Mouse (Mus musculus): Measurements from ENCODE around the gene Xrcc3.

Xrcc3 gene

DNA sequence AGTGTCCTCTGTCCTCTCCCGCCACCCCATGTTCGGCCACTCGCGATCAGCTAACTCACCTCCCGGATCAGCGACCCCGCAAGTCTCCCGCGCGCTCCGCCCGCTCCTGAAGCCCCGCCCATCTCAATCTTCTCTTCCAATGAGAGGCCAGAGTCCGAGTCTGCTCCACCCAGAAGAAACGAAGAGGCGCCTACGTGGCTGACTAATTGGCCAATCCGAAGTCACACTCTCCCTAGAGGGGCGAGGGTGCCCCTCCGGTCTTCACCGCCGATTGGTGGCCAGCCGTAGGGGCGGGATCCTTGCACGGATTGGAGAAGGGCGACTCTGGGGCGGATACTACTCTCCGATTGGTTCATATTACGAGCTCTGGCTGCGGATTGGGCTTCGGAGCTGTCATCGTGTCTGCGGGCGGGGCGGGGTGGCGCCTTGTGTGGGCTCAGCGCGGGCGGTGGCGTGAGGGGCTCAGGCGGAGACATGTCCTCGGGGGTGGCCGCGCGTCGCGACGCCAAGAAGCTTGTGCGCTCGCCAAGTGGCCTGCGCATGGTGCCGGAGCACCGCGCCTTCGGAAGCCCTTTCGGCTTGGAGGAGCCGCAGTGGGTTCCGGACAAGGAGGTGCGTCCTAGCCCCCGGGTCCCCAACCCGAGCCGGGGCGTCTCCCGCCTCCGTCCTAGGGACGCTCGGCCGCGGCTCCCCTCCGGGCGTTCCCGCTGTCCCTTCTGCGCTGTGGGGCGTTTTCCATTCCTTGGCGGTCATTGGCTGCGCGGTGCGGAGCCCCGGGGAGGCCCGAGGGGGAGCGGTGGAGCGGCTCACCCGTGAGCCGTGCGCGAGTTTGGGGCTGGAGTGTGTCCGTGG lies at the start of gene Xrcc3, which contains the start of gene Zfyve21:
Gene Xrcc3, minus strand, starts transcription at position 108 of the 852 bp plus-strand sequence.
Gene Zfyve21, plus strand, starts transcription at position 405 of the 852 bp plus-strand sequence.
- DNase-seq (ENCODE audit: low spot score in 2 of 2): peak; percentile 99

DNA sequence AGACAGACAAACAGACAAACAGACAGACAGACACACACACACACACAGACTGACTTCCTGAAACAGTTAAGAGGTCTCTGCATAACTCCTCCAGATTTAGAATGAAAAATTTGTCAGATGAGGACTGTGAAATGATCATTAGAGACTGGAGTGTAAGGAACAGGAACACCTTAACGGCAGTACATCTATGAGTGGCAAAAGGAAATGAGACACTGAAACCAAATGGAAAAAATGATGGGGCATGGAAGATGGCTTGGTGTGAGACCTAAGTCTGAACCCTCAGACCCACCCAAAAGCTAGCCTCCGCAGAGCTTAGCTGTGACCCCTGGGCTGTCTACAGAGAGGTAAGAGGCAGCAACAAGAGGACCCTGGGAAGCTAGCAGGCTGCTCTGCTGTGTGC lies 41.8 kb upstream of the Xrcc3 start:
- DNase-seq (ENCODE audit: low spot score in 2 of 2): no peak

DNA sequence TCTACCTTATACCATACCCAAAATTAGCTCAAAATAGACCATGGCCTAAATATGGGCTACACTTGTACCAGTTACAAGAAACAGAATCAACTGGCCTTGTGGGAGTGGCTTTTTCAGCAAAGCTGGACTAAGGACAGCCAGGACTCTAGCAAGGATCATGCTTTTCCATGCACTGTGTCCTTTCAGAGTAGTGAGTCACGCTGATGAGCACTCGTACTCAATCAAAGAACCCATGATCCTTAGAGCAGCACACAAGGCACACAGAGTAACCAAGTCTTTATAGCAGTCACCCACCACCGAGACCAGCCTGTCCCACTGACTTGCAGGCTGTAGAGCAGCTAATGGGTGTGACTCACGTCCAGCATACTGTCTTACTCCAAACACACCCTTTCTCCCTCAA lies 39.9 kb upstream of the Xrcc3 start:
- no peak for DNase-seq (ENCODE audit: low spot score in 2 of 2)

DNA sequence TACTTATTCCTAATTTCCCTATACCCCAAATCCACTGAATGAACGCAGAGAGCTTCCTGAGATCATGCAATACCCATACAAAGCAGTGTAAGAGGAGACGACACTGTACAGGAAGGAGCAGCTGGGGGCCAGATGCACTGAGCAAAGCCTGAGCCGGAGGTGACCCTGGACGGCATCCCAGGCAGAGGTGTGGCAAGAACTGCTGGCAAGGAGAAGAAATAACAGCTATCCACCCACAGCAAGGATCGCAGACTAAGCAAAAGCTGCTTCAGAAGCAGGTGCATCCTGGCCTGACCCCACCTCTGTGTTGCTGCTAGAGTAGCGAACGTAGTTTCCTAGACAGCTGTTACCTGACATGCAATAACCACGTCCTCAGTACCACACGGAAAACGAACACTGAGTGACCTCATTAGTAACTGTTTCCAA lies 39.4 kb upstream of the Xrcc3 start:
- peak; percentile 50 to 61 for DNase-seq (ENCODE audit: low spot score in 2 of 2)

DNA sequence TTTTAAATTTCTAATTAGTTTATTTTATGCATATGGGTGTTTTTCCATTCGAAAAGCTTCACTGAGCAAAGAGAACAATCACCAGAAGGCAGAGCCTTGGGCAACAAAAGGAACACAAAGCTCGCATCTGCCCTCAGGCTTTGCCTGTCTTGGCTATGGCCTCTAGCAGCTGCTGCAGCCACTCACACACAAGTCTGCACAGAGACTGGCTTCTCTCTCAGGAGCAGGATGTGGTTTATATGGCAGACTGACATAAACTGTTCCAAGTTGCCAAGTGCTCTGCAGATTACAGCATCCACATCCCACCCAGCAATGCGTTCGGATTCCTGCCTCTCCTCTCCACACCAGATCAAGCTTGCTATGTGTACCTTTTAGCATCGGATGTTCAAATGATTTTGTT lies 38.1 kb upstream of the Xrcc3 start:
- no peak for DNase-seq (ENCODE audit: low spot score in 2 of 2)

DNA sequence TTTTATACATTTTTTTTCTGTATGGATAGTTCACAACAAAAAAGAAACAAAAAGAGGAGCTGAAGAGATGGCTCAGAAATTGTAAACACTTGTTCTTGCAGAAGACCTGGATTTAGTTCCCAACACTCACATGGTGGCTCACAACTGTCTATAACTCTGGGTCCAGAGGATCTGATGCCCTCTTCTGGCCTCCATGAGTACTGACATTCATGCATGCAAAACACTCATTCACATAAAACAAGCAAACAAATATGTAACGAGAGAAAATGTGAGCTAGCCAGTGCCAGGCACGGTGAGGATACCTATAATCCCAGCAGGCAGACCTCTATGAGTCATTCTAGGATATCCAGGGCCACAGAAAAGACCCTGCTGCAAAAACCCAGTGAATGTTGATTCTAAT lies 37.6 kb upstream of the Xrcc3 start:
- no peak for DNase-seq (ENCODE audit: low spot score in 2 of 2)

DNA sequence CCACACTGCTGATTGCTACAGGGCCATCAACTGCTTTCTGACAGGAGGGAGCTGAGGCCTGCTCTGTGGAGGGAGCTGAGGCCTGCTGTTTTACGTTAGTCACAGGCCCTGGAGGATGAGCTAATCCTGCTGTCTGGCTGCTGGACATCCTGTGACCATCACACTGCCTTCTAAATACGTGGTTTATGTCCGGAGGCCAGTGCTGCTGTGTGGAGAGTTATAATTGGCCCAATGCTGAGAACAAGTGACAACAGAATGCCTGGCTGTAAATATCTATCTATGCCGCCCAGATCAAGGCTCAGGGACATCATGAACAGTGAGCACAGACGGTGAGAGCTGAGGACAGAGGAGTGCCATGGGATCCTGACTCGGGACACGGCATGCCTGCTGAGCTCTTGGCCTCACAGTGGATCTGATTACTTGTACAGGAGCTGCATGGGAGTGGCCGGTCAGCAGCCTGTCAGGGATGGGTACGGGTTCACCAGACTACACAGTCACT lies 34.7 kb upstream of the Xrcc3 start:
- DNase-seq (ENCODE audit: low spot score in 2 of 2): no peak

DNA sequence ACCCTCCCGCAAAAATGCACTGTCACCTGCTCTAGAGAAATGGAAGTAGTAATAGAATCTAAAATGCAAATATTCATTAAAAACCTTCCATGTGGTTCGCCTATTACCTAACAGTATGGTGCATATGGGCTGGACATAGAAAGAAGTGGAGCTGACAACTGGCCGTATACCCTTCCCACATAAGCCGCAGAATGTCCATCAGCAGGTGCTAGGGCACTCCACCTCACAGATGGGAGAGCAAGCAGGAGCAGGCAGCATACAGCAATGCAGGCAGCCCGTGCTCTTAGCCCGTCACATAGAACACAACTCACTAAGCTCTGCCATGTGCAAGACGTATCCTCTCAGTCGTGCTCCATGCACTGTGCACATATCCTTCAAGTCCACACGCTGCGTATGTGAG lies 33.1 kb upstream of the Xrcc3 start:
- no peak for DNase-seq (ENCODE audit: low spot score in 2 of 2)

DNA sequence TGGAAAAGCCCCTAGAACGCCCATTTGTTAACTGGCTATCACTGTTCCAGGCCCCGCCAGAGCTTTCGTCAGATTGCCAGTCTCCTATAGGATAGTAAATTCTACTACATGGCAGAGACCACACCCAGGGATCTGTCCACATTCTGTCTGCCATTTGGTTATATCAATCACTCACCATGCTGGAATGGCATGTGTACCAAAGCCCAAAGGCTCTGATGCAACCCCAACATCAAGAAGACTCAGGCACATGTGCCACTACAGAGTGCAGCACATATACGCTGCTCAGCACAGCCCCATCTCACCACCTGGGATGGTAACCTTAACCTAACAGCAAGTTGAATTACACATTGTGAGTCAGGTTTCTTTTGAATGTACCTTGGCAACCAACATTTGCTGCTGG lies 32.3 kb upstream of the Xrcc3 start:
- DNase-seq (ENCODE audit: low spot score in 2 of 2): no peak

DNA sequence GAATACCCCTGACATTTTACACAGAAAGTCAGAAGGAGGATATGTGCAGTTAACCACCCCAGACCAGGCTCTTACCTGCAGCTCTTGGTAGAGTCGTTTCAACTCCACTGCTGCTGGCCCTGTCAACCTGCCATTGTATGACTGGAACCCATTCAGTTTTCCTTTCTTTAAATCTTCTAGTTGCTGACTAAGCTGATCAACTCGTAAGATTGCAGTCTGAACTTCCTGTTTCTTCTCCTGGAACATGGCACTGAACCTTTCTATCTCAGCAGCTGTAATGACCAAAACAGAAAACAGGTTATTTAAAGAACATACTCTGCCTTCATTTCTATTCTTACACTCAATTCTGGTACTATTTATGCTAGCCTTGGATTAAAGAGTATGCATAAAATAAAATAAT lies 29.8 kb upstream of the Xrcc3 start:
- no peak for DNase-seq (ENCODE audit: low spot score in 2 of 2)

DNA sequence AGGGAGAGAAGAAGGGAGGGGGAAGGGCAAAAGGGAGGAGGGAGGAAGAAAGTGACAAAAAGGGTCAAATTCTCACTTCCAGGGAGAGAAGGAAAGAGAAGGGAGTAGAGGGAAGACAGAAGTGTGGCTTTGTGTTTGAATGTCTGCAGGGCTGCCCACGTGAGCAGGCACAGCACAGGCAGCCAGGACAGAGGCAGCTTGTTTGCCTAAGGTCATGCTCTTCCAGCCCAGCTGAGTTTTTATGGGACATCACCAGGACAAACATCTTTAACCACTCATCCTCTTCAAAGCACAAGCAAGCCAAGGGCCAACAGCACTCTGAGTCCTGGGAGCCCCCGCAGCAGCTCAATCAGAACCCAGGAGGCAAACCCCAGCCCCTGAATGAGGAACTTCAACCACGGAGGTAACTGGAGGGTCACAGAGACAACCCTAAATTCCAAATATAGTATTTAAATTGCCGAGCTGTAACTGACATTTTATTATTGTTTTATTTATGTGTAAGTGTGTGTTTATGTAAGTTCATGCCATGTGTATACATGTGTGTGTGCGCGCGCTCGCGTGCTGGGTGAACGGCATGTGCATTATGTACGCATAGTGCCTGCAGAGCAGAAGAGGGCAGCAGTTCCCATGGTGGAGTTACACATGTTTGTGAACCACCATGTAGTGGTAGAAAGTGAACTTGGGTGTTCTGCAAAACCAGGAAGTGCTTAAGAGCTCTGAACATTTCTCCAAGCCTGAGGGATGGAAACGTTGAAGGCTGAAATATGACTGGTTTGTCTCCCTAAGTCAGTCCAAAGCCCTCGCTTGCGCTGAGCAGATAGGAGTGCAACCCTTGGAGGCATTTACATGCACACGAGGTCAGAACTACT lies 29.1 kb upstream of the Xrcc3 start:
- no peak for DNase-seq (ENCODE audit: low spot score in 2 of 2)

DNA sequence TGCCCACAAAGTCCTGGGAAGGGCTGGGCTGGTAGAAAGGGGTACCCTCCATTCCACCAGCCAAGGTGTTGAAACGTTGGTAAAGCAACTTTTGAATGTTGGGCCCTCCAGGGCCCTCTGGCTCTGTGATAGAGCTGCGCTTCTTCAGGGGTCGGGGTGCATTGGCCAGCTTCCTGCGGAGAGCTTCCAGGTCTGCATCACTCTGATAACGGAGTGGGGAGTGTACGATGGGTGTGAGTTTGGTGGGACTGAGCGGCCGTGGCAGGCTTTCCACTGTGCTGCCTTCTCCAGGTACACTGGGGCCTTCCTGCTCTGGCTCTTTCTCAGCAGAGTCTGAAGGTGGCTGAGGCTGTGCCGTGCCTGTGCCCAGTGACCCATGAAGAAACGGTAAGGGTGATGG lies 19.8 kb upstream of the Xrcc3 start:
- DNase-seq (ENCODE audit: low spot score in 2 of 2): no peak

DNA sequence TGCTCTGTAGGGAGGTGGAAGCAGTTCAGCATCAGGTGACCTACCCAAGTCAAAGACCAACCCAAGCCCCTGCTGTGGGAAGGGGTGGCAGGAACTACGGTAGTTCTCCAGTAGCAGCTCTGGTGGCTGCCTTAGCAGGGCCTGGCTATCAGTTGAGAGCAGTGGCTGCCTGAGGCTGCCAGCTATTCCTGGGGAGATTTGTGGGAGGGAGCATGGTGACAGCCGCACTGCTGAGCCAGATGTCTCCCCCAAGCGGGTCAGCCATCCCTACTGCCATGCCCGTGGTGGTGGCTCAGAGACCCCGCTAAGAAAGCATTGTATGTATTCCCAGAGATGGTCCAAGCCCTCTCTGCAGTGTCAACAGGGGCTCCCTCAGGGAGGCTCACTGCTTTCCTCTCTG lies 19.0 kb upstream of the Xrcc3 start:
- no peak for DNase-seq (ENCODE audit: low spot score in 2 of 2)

DNA sequence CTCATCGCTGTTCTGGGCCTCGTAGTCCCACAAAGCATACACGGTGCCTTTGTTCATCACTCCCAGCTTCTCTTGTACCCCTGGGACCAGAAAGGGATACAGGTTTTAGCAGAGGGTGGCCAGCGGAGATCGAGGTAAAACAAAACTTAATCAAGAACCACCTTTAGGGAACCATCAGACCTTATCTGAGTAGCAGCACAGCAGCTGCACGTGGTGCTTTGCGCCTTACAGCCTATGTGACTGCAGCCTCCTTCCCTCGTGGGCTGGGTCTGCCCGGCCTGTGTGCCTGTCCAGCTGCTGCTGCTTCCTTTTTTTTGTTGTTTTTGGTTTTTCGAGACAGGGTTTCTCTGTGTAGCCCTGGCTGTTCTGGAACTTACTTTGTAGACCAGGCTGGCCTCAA lies 16.7 kb upstream of the Xrcc3 start:
- no peak for DNase-seq (ENCODE audit: low spot score in 2 of 2)

DNA sequence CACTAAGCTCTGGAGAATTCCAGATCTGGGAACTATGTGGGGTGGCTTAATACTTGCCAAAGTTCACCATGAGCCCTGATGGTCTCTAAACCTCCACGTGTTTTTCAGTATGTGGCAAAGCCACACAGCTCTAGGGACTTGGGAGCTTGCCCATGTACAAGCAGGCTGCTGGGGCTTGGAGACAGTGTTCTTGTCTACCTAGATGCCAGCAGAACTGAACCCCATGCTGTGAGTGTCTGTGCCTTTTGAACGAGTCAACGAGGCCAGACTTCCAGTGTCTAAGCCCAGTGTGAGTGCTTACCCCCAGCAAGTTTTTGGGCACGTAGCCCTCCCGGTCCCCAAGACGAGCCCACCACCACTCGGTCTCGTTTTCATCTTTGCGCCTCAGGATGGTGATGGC lies 16.3 kb upstream of the Xrcc3 start:
- DNase-seq (ENCODE audit: low spot score in 2 of 2): no peak

DNA sequence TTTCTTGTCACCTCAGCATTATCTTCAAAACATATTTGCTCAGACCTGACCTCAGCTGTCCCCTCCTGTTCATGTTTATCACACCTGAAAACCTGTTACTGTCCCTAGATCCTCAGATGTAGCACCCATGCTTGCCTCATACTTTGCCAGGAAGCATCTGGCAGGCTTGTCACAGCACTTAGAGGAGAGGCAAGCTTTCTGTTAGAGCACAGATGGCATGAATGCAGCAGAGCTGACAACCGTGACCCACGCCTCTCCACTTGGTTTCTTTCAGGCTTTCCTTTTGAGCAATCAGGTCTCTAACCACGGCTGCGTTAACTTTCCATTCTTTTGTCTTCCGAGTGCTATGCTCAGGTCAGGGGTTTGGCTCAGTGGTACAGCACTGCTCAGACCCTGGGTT lies 15.8 kb upstream of the Xrcc3 start:
- no peak for DNase-seq (ENCODE audit: low spot score in 2 of 2)

DNA sequence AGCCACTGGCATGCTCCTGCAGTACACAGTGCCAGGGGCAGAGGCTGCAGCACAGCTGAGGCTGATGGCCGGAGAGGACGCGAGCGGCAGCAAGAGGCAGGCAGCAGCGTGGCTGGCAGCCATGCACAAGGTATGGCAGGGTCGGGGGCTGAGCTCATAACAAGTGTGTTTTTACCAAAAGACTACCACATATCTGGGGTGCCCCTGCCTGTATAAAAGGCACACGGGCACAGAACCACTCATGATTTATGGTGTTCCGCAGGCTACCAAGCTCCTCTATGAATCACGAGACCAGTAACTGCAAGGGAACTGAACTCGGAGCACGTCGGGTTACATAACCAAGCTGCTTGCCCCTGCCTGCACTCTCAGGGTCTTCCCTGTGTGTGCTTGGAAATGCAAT lies 13.9 kb upstream of the Xrcc3 start:
- DNase-seq (ENCODE audit: low spot score in 2 of 2): no peak

DNA sequence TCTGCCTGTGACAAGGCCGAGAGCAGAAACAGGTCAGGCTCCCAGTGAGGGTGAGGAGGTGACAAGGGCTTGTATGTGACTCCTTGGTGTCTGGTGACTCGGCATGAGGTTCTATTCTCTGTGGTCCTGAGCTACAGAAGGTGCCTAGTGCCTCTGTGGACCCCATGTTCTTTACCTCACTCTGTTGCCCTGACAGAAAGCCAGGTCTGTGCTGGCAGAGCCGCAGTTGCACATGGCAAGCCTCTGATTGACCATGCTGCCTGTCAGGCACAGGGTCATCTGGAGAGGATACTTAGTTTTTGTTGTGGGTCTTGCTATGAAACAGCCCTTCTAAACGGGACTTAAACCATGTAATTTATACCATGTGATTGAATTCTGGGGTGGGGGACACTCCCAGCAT lies 8.3 kb upstream of the Xrcc3 start:
- DNase-seq (ENCODE audit: low spot score in 2 of 2): no peak

DNA sequence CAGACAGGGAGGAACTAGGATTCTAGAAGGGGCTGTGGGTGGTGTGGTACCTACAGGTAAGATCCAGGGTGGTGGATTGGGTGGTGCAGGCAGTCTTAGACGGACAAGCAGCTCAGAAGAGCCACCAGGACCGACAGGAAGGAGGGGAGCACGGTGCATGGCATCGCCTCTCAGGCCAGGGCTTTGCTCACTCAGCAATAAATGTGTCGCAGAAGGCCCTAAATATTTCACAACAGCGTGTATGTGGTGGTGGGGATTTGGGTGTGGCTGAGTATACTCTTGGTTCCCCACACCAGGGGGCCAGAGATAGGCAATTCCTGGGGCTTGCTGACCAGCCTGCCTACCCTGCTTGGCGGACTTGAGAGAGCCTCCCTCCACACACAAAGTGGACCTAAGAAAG lies 7.0 kb upstream of the Xrcc3 start:
- no peak for DNase-seq (ENCODE audit: low spot score in 2 of 2)

DNA sequence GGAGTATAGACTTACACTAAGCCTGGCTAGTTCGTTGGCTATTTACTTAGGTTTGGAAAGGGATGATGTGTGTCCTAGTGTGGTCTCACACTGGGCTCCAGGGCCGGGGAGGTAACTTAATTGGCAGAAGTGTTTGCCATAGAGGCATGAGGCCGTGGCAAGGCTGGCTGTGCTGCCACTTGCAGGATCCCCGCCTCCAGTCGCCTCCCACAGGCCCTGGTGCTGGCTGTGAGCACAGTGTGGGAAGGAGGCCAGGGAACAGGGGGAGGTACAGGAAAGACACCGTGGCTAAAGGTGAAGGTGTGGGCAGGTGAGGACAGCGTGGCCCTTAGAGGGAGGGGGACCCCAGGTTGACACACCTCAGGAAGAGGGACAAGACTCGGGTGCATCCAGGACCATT lies 6.3 kb upstream of the Xrcc3 start:
- DNase-seq (ENCODE audit: low spot score in 2 of 2): no peak

DNA sequence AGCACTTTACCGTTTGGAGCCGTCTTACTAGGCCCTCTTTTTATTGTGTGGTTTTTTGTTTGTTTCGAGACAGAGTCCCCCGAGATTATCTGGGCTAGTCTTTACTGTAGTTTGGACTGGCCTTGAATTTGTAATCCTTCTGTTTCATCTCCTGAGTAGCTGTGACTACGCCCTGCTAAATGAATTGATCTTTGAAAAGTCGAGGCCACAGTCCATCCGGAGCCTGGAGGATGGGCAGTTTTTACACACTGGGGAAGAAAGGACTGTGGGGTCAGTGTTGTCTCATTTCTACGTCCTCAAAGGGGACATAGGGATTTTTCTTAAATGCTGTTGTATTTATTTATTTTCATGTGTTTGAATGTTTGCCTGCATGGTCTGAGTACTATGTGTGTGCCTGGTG lies 4.3 kb upstream of the Xrcc3 start:
- DNase-seq (ENCODE audit: low spot score in 2 of 2): no peak

DNA sequence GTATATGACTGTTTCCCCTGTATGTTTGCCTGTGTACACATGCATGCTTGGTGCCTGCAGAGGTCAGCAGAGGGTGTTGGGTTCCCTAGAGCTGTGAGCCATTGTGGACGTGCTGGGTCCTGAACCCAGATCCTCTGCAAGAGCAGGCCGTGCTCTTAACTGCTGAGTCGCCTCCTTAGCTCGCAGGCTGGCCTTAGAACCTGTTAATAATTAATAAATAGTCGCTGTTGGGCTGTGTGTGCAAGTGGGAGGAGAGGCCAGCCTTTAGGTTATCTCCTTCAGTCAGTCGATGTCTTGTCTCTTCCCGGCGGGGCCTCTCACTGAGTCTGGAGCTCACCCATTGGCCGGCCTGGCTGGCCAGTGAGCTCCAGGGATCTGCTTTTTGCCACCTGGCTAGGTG lies 3.3 kb upstream of the Xrcc3 start:
- no peak for DNase-seq (ENCODE audit: low spot score in 2 of 2)

DNA sequence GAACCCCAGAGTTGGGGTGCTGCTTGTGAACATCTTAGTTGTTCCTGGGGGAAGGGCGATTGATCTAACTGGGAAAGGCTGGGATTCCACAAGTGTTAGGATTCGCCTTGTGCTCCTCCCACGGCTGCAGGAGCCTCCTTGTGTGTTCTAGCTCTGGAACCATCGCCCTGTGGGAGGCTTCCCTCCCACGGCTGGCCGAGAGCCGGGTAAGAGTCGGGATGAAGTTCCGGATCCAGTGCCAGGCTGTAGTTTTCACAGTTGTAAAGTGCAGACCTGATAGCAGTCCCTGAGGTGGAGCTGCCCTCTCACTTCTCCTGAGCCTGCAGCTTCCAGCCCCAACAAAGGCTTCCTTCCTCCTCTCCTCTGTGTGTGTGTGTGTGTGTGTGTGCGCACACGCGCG lies 2.9 kb upstream of the Xrcc3 start:
- peak in 1 of 2 experiments; percentile 39 for DNase-seq (ENCODE audit: low spot score in 2 of 2)
